Mouse (Mus musculus) layer of hippocampus, postnatal 25 days (tissue): ENCODE data around the gene Pdgfc. TPM values are rescaled to one million over a fixed set of nuclear protein-coding genes. Genes with fewer than 3 reads are reported as not detected.

Experiments
- DNase-seq, 2 experiments: peaks; one replicate each; pipeline ENCODE4 v3.0.0; 2022; ENCODE audit warnings: mixed read lengths in 2 of 2, low spot score in 1 of 2; ENCODE audit errors: extremely low spot score in 1 of 2
- total RNA-seq, 2 experiments: library from RNA; stranded (reverse); gene quantifications; 2 replicates each; pipeline ENCODE4 v1.2.3; 2021

The Pdgfc gene
- total RNA-seq, 2 experiments from 2014 or later = 5.4 to 5.6 TPM

DNA sequence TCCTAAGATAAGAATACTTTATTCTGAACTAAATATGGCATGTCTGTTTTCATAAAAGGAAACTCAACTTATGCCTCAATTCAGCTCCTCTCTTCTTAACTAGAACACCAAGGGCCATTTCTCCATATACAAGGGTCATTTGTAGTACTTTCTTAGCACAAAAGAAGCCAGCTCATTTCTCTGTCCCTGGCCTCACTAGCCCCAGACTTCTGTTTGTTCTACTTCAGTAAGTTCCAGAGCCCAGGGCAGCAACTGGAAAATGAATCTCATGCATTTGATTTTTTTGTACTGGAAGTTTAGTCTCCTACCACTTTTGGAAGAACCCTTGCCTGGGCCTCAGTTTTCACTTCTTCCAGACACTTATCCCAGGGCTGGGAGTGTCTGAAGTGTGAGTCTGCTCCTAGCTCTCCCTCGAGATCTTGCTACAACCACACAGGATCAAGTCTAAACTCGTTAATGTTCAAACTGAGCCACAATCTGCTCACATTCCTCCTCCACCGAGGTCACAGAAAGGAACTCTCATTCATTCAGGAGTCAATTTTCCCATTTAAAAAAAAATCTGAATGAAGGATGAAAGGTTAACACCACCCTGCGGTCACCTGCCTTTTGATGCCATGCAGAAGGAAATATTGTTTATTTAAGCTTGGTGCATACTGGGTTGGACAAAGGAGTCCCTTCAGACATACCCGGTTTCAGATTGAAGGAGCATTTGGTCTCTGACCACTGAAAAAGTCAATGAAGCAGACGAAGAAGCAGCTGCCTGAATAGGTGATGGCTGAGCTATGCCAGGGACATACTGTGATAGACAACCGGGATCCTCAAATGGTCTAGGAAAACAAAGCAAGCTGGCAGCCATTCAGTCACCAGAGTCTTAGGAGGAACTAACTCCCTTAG, 206.7 kb downstream of the Pdgfc start:
- DNase-seq = no peak

DNA sequence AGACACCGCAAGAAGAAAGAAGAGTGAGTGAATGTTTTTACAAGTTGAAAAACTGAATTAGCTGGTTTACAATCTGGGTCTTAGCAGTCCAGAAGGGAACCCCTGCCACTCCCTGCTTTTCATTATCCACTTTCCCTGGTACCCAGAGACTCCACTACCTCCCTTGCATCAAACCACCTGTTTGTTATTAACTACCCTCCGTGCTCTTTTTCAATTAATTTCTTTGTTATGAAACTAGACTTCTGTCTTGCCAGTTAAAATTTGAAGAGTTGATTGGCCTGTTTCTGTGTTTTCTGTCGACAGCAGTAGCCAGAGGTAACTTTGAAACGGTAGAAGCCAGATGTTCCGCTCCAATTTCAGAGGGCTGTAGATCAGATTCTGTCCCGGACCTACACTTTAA, 207.4 kb downstream of the Pdgfc start:
- DNase-seq = no peak

DNA sequence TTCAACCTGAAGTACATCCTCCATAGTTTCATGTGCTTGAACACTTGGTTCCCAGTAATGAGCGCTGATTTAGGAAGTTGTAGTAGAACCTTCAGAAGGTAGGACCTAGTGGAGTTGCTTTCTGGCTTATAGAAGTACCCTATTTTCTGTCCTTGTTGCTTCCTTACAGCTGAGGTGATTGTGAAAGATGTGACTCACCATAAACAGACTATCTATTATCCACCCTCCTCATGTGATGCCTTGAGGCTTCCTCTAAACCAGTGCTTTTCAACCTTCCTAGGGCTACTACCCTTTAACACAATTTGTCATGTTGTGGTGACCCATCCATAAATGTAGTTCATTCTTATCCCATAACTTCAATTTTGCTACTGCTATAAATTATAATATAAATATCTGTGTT, 226.6 kb downstream of the Pdgfc start:
- DNase-seq = no peak

Other genes starting within 250 kb of the Pdgfc start
- 100 to 1,000 TPM; 577 to 681 TPM for gene Gria2, start 233.6 kb upstream of the Pdgfc start, total RNA-seq
- 100 to 1,000 TPM; 133 to 148 TPM for gene Glrb, start 122.8 kb upstream of the Pdgfc start, total RNA-seq